Mouse (Mus musculus): ENCODE results near the gene Cct2.

Cct2 gene

GRCm38 (mm10) chr10:117063254-117064021 is at the start of gene Cct2:
Gene Cct2, minus strand, starts transcription at chr10:117063814.
- peak; percentile 59 to 79 for DNase-seq (ENCODE audit: low spot score in 2 of 2)

DNA sequence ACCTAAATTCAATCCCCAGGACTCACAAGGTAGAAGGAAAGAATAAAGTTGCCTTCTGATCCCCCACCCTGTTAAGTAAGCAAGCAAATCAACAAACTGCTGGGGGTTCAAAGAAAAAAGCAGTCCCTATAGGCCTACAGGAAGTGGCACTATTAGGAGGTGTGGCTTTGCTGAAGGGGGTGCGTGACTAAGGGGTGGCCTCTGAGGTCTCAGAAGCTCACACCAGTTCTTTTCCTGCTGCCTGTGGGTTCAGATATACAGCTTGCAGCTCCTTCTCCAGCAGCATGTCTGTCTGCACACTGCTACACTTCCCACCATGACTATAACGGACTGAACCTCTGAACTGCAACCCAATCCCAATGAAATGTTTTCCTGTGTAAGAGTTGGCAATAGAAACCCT is 48.9 kb upstream of the Cct2 start:
- DNase-seq (ENCODE audit: low spot score in 2 of 2) = no peak

GRCm38 (mm10) chr10:117111455-117111854 is 47.8 kb upstream of the Cct2 start:
- no peak for DNase-seq (ENCODE audit: low spot score in 2 of 2)

- no peak for DNase-seq (ENCODE audit: low spot score in 2 of 2)
These were observed 46.7 kb upstream of the Cct2 start for GRCm38 (mm10) chr10:117110271-117110670.

DNA sequence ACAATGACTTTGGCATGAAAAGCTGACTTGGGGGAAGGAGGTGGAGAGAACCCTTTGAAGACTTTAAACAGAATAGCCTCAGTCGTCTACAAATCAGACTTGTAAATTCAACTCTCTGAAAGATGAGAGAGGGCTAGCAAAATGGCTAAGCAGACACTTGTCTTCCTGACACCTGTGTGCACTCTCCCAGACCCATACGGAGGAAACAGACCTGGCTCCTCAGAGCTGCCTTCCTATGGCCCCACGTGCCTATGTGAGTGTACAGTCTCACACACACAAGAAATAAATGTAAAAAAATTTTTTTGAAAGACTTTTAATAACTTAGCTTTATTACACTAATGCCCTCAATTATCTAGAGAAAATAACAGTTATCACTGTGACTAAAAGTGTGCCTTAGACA is 43.1 kb upstream of the Cct2 start:
- DNase-seq (ENCODE audit: low spot score in 2 of 2) = no peak

DNA sequence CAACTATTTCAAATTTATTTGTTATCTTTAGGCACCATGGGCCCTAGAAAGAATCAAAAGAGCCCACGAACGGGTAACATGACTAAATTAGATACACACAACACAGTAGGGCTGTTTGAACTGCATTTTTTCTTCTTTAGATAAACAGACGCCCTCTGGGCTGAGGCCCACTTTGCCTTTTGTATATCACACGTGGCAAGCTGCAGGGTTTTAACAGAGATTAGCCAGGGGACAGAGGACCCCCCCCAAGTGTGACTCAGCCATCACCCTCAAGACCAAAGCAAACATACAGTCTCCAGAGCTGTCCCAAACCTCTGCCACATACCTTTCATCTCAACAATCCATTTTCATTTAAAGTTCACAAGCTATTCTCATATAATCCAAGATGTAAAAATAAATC is 42.6 kb upstream of the Cct2 start:
- no peak for DNase-seq (ENCODE audit: low spot score in 2 of 2)

- DNase-seq (ENCODE audit: low spot score in 2 of 2) = no peak
These were observed 41.4 kb upstream of the Cct2 start for GRCm38 (mm10) chr10:117105015-117105414.

- no peak for DNase-seq (ENCODE audit: low spot score in 2 of 2)
These were observed 40.4 kb upstream of the Cct2 start for GRCm38 (mm10) chr10:117103854-117104598.

DNA sequence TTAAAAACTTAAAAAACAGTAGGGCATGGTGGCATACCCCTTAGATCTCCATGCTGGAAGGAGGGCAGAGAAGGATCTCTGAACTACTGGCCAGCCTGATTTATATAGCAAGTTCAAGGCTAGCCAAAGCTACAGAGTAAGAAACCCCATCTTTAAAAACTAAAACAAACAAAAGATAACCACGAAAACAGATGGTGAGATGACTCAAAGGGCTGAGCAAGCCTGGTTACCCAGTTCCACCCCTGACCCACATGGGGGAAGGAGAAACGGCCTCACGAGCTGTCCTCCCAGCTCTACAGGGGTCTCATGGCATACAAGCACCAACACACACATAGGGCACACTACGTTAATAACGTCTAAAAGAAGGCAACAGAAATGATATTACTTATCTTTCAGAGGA is 36.6 kb upstream of the Cct2 start:
- DNase-seq (ENCODE audit: low spot score in 2 of 2) = no peak

DNA sequence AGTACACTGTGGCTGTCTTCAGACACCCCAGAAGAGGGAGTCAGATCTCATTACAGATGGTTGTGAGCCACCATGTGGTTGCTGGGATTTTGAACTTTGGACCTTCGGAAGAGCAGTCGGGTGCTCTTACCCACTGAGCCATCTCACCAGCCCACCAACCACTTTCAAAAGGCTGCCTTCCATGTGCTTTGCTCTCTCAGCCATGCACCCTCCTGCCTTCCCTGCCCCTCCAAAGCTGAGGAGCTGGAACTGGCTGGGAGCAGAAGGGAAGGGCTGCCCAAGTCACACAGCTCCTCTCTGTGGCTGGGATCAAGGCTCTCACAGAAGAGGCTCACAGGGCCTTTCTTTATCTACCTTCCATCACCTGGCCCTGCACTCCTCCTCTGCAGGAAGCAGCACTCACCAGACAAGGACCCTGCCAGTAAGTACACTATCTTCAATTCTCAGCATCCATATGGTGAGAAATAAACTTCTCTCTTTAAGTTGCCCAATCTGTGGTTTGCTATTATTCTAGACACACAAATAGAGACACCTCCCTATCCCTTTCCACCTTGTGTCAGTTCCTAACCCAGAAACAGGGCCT is 33.6 kb upstream of the Cct2 start:
- no peak for DNase-seq (ENCODE audit: low spot score in 2 of 2)

DNA sequence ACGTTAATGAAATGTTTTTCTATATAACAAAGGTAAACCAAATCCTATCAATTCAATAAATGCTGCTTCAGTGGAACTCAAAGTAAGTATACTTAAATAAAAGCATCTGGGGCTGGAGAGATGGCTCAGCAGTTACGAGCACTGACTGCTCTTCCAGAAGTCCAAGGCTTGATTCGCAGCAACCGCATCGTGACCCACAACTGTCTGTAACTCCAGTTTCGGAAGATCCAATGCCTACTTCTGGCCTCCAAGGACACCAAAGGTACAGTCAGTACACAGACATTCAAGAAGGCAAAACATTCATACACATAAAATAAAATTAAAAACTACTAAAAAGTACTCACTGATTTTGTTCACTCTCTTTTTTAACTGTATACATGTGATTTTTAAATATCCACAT is 32.5 kb upstream of the Cct2 start:
- no peak for DNase-seq (ENCODE audit: low spot score in 2 of 2)

DNA sequence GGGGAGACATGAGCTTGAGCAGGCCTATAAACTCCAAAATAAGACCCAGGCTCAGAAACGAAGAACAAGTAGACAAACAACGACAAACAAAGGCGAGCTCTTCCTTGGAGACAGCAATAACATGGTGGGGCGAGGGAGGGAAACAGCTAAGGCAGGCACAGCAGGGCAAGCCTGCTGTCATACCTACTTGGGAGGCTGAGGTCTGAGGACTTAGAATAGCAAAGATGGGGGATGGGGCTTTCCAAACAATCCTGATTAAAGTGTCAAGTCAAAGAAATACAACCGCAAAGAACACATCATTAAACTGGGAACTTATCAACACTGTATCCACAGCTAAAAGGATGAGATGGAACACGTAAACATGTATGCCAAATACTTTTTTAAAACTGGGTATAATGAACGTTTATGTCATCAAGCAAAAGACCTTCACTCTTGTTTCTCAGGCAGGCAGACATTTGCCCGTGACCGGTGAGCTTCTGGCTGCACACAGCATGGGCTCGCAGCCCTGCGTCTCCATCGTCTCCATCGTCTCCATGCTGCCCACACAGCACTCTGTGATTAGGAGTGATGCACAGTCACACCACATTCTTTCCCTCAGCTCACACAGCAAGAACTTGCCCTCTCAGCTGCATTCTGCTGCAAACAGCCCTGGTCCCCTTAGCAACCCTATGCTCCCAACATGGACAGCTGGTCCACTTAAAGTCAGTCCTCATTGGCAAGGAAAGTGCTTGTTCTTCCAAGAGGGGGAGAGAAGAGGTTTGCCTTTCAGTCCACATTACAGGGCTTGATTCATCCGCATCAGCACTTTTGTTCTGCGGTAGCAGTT is 31.1 kb upstream of the Cct2 start:
- DNase-seq (ENCODE audit: low spot score in 2 of 2) = peak in 1 of 2 experiments; percentile 38

- DNase-seq (ENCODE audit: low spot score in 2 of 2) = no peak
These were observed 26.0 kb upstream of the Cct2 start for GRCm38 (mm10) chr10:117089628-117090027.

DNA sequence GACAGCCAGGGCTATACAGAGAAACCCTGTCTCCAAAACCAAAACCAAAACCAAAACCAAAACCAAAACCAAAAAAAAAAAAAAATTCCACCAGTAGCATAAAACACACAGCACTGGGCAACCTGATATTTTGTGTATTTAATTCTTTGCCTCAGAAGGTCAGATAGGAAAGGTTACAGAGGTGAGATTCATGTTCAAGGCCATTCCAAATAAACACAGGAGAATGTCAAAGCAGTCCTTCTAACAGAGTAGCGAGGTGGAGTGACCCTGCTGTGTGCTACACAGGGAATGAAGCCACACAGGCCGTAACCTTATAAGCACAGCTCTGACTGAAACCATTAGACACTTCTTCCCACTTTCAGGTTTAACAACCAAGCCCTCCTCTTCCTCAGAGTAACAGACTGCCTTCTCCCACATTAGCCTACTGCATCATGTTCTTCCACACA is 18.3 kb upstream of the Cct2 start:
- no peak for DNase-seq (ENCODE audit: low spot score in 2 of 2)

DNA sequence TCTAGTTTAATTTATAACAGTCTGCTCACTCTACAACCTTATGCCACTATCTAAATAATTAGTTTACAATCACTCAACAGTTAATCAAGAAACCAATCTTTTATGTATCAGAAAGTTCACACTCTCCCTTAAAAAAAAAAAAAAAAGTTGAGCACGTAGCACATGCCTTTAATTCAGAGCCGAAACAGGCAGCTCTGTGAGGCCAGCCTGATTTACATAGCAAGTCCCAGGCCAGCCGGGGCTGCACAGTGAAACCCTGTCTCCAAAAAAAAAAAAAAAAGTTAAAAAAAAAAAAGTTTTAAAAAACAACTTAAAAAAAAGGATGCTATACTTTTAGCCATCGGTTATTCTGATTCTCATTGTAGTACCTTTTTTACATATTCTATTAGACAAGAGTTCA is 17.7 kb upstream of the Cct2 start:
- DNase-seq (ENCODE audit: low spot score in 2 of 2) = no peak

DNA sequence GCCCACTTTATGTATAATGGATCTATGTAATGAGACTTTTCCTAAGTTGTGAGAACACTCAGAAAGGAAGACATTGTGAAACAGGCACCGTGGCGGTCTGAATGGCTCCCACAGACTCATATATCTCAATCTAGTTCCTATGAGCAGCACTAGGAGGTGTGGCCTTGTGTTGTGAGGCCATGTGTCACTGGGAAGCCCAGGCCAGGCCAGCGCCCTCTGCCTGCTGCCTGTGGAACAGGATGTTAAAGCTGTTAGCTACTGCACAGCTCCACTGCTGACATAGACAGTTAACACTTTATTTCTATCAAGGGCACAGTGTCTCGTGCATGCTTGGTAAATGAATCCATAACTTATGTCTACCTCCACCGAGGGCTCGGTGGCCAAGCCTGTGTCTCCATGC is 14.7 kb upstream of the Cct2 start:
- DNase-seq (ENCODE audit: low spot score in 2 of 2) = no peak

DNA sequence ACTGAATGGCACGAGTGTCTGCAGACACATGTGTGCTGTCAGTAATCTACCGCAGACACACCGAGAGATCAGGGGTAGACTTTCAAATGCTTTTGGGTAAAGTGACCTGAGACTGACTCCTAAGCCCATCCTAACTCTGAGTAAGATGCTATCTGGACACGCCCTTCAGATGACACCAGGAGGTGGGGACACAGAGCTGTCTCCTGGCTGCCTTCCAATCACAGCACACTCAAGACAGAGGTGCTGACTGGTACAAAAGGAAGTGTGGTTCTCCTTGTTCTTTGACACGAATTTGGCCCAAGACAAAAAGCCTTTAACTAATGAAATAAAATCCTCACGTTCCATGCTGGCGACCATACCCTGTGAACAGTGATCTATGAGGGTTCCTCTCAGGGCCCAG is 9.6 kb upstream of the Cct2 start:
- no peak for DNase-seq (ENCODE audit: low spot score in 2 of 2)

DNA sequence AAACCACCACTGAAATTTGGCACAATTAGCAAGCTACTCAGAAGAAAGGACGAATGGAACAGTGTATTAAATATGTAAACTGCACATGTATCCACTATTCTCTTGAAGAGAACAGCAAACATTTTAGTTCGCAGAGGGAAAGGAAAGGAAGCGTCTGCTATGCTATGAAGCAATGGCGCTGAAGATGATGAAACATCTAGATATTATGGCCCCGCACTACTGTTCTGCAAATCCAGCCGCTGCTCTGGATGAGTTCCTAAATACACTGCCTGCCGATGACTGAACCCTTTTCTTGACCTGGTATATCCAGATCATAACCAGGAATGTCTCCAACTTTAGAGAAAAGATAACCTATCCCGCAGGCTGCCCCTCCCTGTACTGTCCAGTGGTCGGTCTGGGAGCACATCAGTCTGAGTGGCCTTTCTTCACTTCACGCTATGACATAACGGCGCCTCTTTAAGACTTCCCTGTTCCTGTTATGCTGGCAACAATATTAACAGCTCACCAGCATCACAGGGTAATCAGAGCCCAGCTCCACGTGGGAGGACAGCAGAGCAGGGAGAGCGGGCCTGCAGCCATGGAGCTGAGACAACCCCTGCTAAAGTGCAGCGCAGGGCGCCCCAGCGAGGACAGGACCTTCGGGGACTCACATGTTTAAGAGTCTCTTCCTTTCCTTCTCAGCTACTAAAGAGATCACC is 8.7 kb upstream of the Cct2 start:
- no peak for DNase-seq (ENCODE audit: low spot score in 2 of 2)

DNA sequence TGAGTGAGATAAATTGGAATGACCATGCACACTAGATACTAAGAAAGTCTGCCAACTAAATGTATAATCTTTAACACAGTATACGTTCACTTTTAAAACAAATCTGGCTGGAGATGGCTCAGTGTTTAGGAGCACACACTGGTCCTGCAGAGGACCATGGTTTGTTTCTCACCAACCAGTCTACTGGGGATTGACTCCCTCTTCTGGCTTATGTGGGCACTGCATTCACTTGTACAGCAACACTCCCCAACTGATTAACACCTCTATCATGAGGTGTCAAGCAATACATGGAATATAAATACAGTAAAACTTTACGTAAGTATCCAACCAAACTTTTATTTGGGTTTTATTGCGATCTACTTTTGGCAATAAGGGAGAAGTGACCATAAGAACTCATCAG is 5.5 kb upstream of the Cct2 start:
- DNase-seq (ENCODE audit: low spot score in 2 of 2) = no peak

DNA sequence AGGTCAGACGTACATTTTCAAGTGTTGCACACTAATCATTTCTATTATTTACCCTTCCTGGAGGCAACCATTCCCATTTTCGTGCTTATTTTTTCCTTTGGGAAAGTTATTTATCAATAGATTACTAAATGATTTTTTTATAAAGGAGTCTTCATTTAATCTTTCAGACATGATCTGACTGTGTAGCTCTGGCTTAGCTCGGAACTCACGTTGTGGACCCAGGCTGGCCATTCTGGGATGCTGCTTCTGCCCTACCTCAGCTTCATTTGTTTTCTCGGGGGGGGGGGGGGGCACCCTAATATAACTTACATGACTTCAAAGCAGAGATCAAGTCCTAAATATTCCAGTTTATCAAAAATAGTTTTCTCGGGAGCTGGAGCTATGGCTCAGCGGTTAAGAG is 462 bp upstream of the Cct2 start:
- DNase-seq (ENCODE audit: low spot score in 2 of 2) = no peak

- DNase-seq (ENCODE audit: low spot score in 2 of 2) = no peak
These were observed 740 bp downstream of the Cct2 start for GRCm38 (mm10) chr10:117062894-117063253.

DNA sequence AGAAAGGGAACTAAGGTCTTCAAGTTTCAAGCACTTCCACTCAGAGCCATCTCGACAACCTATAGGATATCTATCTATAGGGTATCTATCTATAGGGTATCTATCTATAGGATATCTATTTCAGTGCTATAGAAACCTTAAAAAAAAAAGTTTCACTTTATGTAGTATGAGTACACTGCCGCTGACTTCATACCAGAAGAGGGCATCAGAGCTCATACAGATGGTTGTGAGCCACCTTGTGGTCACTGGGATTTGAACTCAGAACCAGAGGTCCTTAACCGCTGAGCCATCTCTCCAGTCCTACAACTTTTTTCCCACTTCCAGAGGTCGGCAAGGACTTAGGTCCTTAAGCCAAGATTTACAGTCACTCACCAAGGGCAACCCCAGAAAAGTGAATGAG is 7.9 kb downstream of the Cct2 start:
- DNase-seq (ENCODE audit: low spot score in 2 of 2) = no peak
